Mouse (Mus musculus): ENCODE data around the gene Sbsn. TPM values are rescaled to one million over a fixed set of nuclear protein-coding genes. Genes with fewer than 3 reads are reported as not detected.
"Not testable (repeated sequence)": the region's sequence is repeated elsewhere in the genome, so short reads cannot be mapped to it uniquely, and the experiment has no call there.

Sbsn gene
- polyA plus RNA-seq, 1 experiment = 0.97 TPM

GRCm38 (mm10) chr7:30719669-30720068 lies 31.6 kb upstream of the Sbsn start:
- Histone ChIP-seq H3K27me3 (ENCODE audit: control insufficient read depth, insufficient read depth, low read length) (peaks cover 2% of the 10 kb centered on the region; the same call in 1 of the 2 replicates), H3K36me3 (ENCODE audit: control insufficient read depth, insufficient read depth, low read length) (no peaks in the 10 kb centered on the region), H3K27ac (ENCODE audit: insufficient read depth, low read length) (no peak overlapping the region), H3K4me1 (ENCODE audit: control insufficient read depth, insufficient read depth, insufficient read length) (peaks cover 12% of the 10 kb centered on the region), H3K4me3 (ENCODE audit: extremely low read depth, insufficient read depth, insufficient read length) (no peak overlapping the region)
- no peak for DNase-seq (ENCODE audit: low read depth in 1 of 2, low spot score in 2 of 2)
- WGBS = 86% methylated on average over 5 of the region's 5 CpGs
- no peak for TF ChIP-seq CTCF (IDR thresholded peaks at IDR 0.05; ENCODE audit: extremely low read depth, insufficient read depth, insufficient read length, insufficient replicate concordance)
- no peak for TF ChIP-seq POLR2A (IDR thresholded peaks at IDR 0.05; ENCODE audit: low read depth, low read length)

GRCm38 (mm10) chr7:30721286-30721685 lies 30.0 kb upstream of the Sbsn start:
- Histone ChIP-seq H3K27me3 (ENCODE audit: control insufficient read depth, insufficient read depth, low read length) (peaks cover 2% of the 10 kb centered on the region; the same call in 1 of the 2 replicates), H3K4me1 (ENCODE audit: control insufficient read depth, insufficient read depth, insufficient read length) (peaks cover 12% of the 10 kb centered on the region), H3K27ac (ENCODE audit: insufficient read depth, low read length) (no peak overlapping the region), H3K36me3 (ENCODE audit: control insufficient read depth, insufficient read depth, low read length) (no peaks in the 10 kb centered on the region), H3K4me3 (ENCODE audit: extremely low read depth, insufficient read depth, insufficient read length) (no peak overlapping the region)
- WGBS = 93% methylated on average over 7 of the region's 7 CpGs
- DNase-seq (ENCODE audit: low read depth in 1 of 2, low spot score in 2 of 2) = no peak
- no peak for TF ChIP-seq POLR2A (IDR thresholded peaks at IDR 0.05; ENCODE audit: low read depth, low read length)
- no peak for TF ChIP-seq CTCF (IDR thresholded peaks at IDR 0.05; ENCODE audit: extremely low read depth, insufficient read depth, insufficient read length, insufficient replicate concordance)

GRCm38 (mm10) chr7:30723274-30723953 lies 27.9 kb upstream of the Sbsn start:
- H3K27ac ChIP-seq (ENCODE audit: insufficient read depth, low read length) = no peak overlapping the region

GRCm38 (mm10) chr7:30728214-30728613 lies 23.1 kb upstream of the Sbsn start:
- Histone ChIP-seq H3K4me3 (ENCODE audit: extremely low read depth, insufficient read depth, insufficient read length) (no peak overlapping the region), H3K27ac (ENCODE audit: insufficient read depth, low read length) (no peak overlapping the region), H3K27me3 (ENCODE audit: control insufficient read depth, insufficient read depth, low read length) (no peaks in the 10 kb centered on the region), H3K4me1 (ENCODE audit: control insufficient read depth, insufficient read depth, insufficient read length) (peaks cover 3% of the 10 kb centered on the region; the same call in 1 of the 2 replicates), H3K36me3 (ENCODE audit: control insufficient read depth, insufficient read depth, low read length) (no peaks in the 10 kb centered on the region)
- TF ChIP-seq CTCF (IDR thresholded peaks at IDR 0.05; ENCODE audit: extremely low read depth, insufficient read depth, insufficient read length, insufficient replicate concordance) = no peak
- TF ChIP-seq POLR2A (IDR thresholded peaks at IDR 0.05; ENCODE audit: low read depth, low read length) = no peak
- no peak for DNase-seq (ENCODE audit: low read depth in 1 of 2, low spot score in 2 of 2)
- 81% methylated on average over 6 of the region's 6 CpGs for WGBS

More at GRCm38 (mm10) chr7:30723274-30723953, 27.9 kb upstream of the Sbsn start:
- 49% methylated on average over 6 of the region's 6 CpGs for WGBS
- H3K27me3 ChIP-seq (ENCODE audit: control insufficient read depth, insufficient read depth, low read length) = no peaks in the 10 kb centered on the region
- H3K36me3 ChIP-seq (ENCODE audit: control insufficient read depth, insufficient read depth, low read length) = no peaks in the 10 kb centered on the region
- TF ChIP-seq CTCF (IDR thresholded peaks at IDR 0.05; ENCODE audit: extremely low read depth, insufficient read depth, insufficient read length, insufficient replicate concordance) = no peak
- TF ChIP-seq POLR2A (IDR thresholded peaks at IDR 0.05; ENCODE audit: low read depth, low read length) = no peak
- DNase-seq (ENCODE audit: low read depth in 1 of 2, low spot score in 2 of 2) = no peak
- peaks cover 5% of the 10 kb centered on the region; the same call in 1 of the 2 replicates for H3K4me1 ChIP-seq (ENCODE audit: control insufficient read depth, insufficient read depth, insufficient read length)
- no peak overlapping the region for H3K4me3 ChIP-seq (ENCODE audit: extremely low read depth, insufficient read depth, insufficient read length)

GRCm38 (mm10) chr7:30728739-30729395 lies 22.4 kb upstream of the Sbsn start:
- DNase-seq (ENCODE audit: low read depth in 1 of 2, low spot score in 2 of 2) = no peak
- TF ChIP-seq CTCF (IDR thresholded peaks at IDR 0.05; ENCODE audit: extremely low read depth, insufficient read depth, insufficient read length, insufficient replicate concordance) (no peak), POLR2A (IDR thresholded peaks at IDR 0.05; ENCODE audit: low read depth, low read length) (no peak)
- peaks cover 3% of the 10 kb centered on the region; the same call in 1 of the 2 replicates for H3K4me1 ChIP-seq (ENCODE audit: control insufficient read depth, insufficient read depth, insufficient read length)
- no peaks in the 10 kb centered on the region for H3K27me3 ChIP-seq (ENCODE audit: control insufficient read depth, insufficient read depth, low read length)
- H3K27ac ChIP-seq (ENCODE audit: insufficient read depth, low read length) = peak overlapping the region; percentile 22; the same call in 1 of the 2 replicates
- no peaks in the 10 kb centered on the region for H3K36me3 ChIP-seq (ENCODE audit: control insufficient read depth, insufficient read depth, low read length)
- H3K4me3 ChIP-seq (ENCODE audit: extremely low read depth, insufficient read depth, insufficient read length) = peak overlapping the region; percentile 97
- WGBS = 6% methylated on average over 26 of the region's 26 CpGs

GRCm38 (mm10) chr7:30729396-30730063 lies 21.7 kb upstream of the Sbsn start, which contains the start of gene Tmem147:
Gene Tmem147 (minus strand): TSS chr7:30729540.
- DNase-seq (ENCODE audit: low read depth in 1 of 2, low spot score in 2 of 2) = peak; percentile 84 to 95
- peak; percentile 27; the same call in 1 of the 2 replicates for TF ChIP-seq CTCF (IDR thresholded peaks at IDR 0.05; ENCODE audit: extremely low read depth, insufficient read depth, insufficient read length, insufficient replicate concordance)
- TF ChIP-seq POLR2A (IDR thresholded peaks at IDR 0.05; ENCODE audit: low read depth, low read length) = peak; percentile 33
- Histone ChIP-seq H3K4me3 (ENCODE audit: extremely low read depth, insufficient read depth, insufficient read length) (peak within 1 kb of the TSS; percentile 97), H3K27ac (ENCODE audit: insufficient read depth, low read length) (peak within 1 kb of the TSS; percentile 85), H3K27me3 (ENCODE audit: control insufficient read depth, insufficient read depth, low read length) (no peaks in the 10 kb centered on the region), H3K4me1 (ENCODE audit: control insufficient read depth, insufficient read depth, insufficient read length) (peaks cover 3% of the 10 kb centered on the region; the same call in 1 of the 2 replicates), H3K36me3 (ENCODE audit: control insufficient read depth, insufficient read depth, low read length) (no peaks in the 10 kb centered on the region)
- WGBS = under 1% methylated on average over 60 of the region's 60 CpGs

GRCm38 (mm10) chr7:30730064-30730722 lies 21.1 kb upstream of the Sbsn start:
- WGBS = 18% methylated on average over 21 of the region's 22 CpGs
- DNase-seq (ENCODE audit: low read depth in 1 of 2, low spot score in 2 of 2); H3K36me3 ChIP-seq (ENCODE audit: control insufficient read depth, insufficient read depth, low read length); H3K27me3 ChIP-seq (ENCODE audit: control insufficient read depth, insufficient read depth, low read length); H3K4me1 ChIP-seq (ENCODE audit: control insufficient read depth, insufficient read depth, insufficient read length): not testable (repeated sequence)
- peak overlapping the region; percentile 97 for H3K4me3 ChIP-seq (ENCODE audit: extremely low read depth, insufficient read depth, insufficient read length)
- peak overlapping the region; percentile 85 for H3K27ac ChIP-seq (ENCODE audit: insufficient read depth, low read length)

Measured in spleen, adult 2 months (tissue).